Mouse (Mus musculus): ENCODE results near the gene Rflnb. TPM values are rescaled to one million over a fixed set of nuclear protein-coding genes. Genes with fewer than 3 reads are reported as not detected.

Rflnb gene
- polyA plus RNA-seq (2015; fragmentation: Nextera tagmentation; extraction: Ambion mirVana): 51.8 and 52.0 TPM in 2 replicates

DNA sequence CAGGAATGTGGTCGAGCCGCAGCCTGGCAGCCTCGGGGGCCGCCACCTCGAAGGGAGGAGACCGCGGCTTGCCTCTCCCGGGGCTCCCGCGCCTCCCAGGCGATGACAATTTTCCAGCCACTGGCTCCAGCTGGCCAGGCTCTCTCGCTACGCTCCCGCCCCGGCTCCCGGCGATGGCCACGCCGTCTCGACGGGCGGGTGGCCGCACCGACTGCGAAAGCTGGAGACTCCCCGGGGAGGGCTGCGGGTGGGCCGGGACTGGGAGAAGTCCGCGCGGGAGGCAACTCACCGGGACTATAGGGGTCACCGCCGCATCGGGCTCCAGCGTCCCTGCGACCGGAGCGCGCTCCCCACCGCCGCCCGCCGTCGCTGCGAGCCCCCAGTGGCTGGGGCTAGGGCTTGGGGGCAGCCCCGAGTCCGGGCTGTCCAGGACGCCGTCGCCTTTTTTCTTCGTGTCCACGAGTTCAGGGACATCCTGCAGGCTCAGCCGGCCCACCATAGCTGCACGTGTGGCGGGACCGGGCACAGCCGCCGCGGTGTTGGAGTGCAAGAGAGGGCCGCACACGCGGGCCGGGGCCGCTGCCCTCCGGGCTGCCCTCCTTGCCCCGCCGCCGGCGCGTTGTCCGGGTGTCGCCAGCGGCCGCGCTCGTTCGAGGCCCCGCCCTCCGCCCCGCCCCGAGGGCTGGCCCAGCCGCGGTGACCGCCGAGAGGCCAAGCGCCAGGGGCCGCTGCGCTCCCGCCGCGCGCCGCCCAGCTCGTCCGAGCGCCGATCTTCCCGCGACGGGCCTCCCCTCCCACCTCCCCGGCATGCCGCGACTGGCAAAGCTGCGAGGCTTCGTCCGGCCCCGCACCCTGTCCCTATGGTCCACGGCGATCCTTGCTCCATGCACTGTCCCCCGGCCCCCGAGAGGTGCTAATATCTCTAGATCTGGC, at the start of gene Rflnb:
Rflnb (minus strand) TSS at position 644 of the 933 bp plus-strand sequence.
- Histone ChIP-seq H3K27ac (peak within 1 kb of the TSS; percentile 70), H3K4me2 (replicated peaks) (peak within 1 kb of the TSS; percentile 80), H3K4me3 (replicated peaks) (peak within 1 kb of the TSS; percentile 59), H3K4me1 (replicated peaks) (peaks cover 21% of the 10 kb centered on the region), H3K9ac (peak within 1 kb of the TSS; percentile 82), H3K27me3 (replicated peaks) (no peaks in the 10 kb centered on the region), H3K9me3 (no peaks in the 10 kb centered on the region), H3K36me3 (peaks cover 6% of the 10 kb centered on the region; the same call in 1 of the 2 replicates)
- WGBS: under 1% methylated on average over 99 of the region's 112 CpGs
- peak; percentile 95 for ATAC-seq

- Histone ChIP-seq H3K4me3 (replicated peaks) (no peak overlapping the region), H3K9ac (no peak overlapping the region), H3K9me3 (no peaks in the 10 kb centered on the region), H3K4me1 (replicated peaks) (0 out of 2 replicates have a peak, but pooled peaks cover 5% of the 10 kb centered on the region), H3K27me3 (replicated peaks) (no peaks in the 10 kb centered on the region), H3K4me2 (replicated peaks) (no peak overlapping the region), H3K36me3 (no peaks in the 10 kb centered on the region), H3K27ac (no peak overlapping the region)
- no peak for ATAC-seq
- 91% methylated on average over 6 of the region's 6 CpGs for WGBS
These were observed 49.8 kb upstream of the Rflnb start for GRCm38 (mm10) chr11:76077341-76077740.

DNA sequence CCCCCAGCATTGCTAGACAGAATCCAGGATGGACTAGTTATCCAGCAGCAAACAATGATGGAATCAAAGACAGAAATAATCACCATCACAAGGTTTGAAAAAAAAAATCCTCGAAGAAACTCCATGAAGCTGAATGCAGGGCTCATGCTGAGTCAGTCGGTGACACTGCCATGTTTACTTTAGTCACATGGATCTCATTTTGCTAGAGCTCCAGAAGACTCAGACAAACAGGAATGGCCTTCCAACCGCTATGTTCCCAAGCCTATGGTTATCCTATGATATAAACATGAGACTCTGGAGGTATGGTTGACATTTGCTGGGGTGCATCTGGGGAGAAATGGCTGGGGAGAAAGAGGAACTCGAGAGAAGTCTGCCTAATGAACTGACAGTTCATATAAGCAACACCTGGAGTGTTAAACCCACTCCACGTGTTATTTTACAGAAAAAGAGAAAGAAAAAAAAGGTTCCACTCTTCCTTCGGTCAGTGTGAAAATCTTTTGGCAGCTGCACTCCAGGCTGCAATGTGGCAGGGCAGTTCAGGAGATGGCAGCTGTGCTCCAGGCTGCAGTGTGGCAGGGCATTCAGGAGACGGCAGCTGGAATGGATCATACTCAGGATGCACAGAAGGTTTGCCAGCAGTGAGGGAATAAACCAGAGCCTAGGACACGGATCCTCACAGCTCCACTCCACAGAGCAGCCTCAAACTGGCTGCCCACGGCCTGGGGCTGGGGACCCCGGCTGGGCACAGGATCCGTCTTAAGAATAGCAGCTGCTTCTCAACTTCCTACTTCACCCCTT, 46.9 kb upstream of the Rflnb start:
- H3K27ac ChIP-seq: 0 out of 2 replicates have a peak overlapping the region, but pooled peaks have one; percentile 11
- WGBS: 41% methylated on average over 11 of the region's 11 CpGs
- ATAC-seq: no peak

GRCm38 (mm10) chr11:76069816-76070215, 42.2 kb upstream of the Rflnb start:
- Histone ChIP-seq H3K27me3 (replicated peaks) (no peaks in the 10 kb centered on the region), H3K4me3 (replicated peaks) (no peak overlapping the region), H3K27ac (no peak overlapping the region), H3K9me3 (no peaks in the 10 kb centered on the region), H3K4me2 (replicated peaks) (no peak overlapping the region), H3K36me3 (no peaks in the 10 kb centered on the region), H3K4me1 (replicated peaks) (0 out of 2 replicates have a peak, but pooled peaks cover 4% of the 10 kb centered on the region), H3K9ac (no peak overlapping the region)
- no peak for ATAC-seq
- 78% methylated on average over 6 of the region's 6 CpGs for WGBS

More for the DNA sequence above, 46.9 kb upstream of the Rflnb start:
- H3K4me2 ChIP-seq (replicated peaks): no peak overlapping the region
- H3K27me3 ChIP-seq (replicated peaks): no peaks in the 10 kb centered on the region
- no peaks in the 10 kb centered on the region for H3K9me3 ChIP-seq
- H3K4me1 ChIP-seq (replicated peaks): 0 out of 2 replicates have a peak, but pooled peaks cover 5% of the 10 kb centered on the region
- H3K36me3 ChIP-seq: no peaks in the 10 kb centered on the region
- no peak overlapping the region for H3K4me3 ChIP-seq (replicated peaks)
- H3K9ac ChIP-seq: no peak overlapping the region

- WGBS: 86% methylated on average over 15 of the region's 15 CpGs
- Histone ChIP-seq H3K27ac (no peak overlapping the region), H3K4me1 (replicated peaks) (0 out of 2 replicates have a peak, but pooled peaks cover 3% of the 10 kb centered on the region), H3K4me2 (replicated peaks) (no peak overlapping the region), H3K27me3 (replicated peaks) (no peaks in the 10 kb centered on the region), H3K9ac (no peak overlapping the region), H3K36me3 (peaks cover 1% of the 10 kb centered on the region; the same call in 1 of the 2 replicates), H3K4me3 (replicated peaks) (no peak overlapping the region), H3K9me3 (no peaks in the 10 kb centered on the region)
- ATAC-seq: no peak
These were observed 39.1 kb upstream of the Rflnb start for GRCm38 (mm10) chr11:76066563-76067156.

GRCm38 (mm10) chr11:76065521-76066095, 38.0 kb upstream of the Rflnb start:
- 68% methylated on average over 9 of the region's 9 CpGs for WGBS

DNA sequence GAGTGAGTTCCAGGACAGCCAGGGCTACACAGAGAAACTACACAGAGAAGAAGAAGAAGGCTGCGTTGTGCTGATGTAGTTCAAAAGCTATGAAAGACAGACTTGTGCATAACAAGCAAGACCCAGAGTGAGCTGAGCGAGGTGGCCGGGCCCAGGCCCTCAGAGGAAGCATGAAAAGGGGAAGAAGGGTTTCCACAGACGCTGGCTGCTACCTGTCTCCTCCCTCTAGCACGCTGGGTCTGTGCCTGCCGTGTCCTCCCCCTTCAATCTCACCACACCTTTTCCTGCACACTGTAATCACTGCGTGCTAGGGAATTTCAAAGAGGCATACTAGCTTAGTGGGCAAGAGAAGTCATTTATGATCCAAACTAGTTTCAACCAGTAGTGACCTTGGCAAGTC, 36.8 kb upstream of the Rflnb start:
- no peak overlapping the region for H3K27ac ChIP-seq
- H3K9me3 ChIP-seq: no peaks in the 10 kb centered on the region
- H3K4me1 ChIP-seq (replicated peaks): peaks cover 9% of the 10 kb centered on the region; the same call in 1 of the 2 replicates
- no peak overlapping the region for H3K9ac ChIP-seq
- WGBS: 83% methylated on average over 7 of the region's 7 CpGs
- H3K4me2 ChIP-seq (replicated peaks): no peak overlapping the region
- no peaks in the 10 kb centered on the region for H3K27me3 ChIP-seq (replicated peaks)
- peaks cover 3% of the 10 kb centered on the region; the same call in 1 of the 2 replicates for H3K36me3 ChIP-seq
- ATAC-seq: no peak
- no peak overlapping the region for H3K4me3 ChIP-seq (replicated peaks)

More at GRCm38 (mm10) chr11:76065521-76066095, 38.0 kb upstream of the Rflnb start:
- Histone ChIP-seq H3K27ac (no peak overlapping the region), H3K9me3 (no peaks in the 10 kb centered on the region), H3K9ac (no peak overlapping the region), H3K4me3 (replicated peaks) (no peak overlapping the region), H3K4me1 (replicated peaks) (0 out of 2 replicates have a peak, but pooled peaks cover 3% of the 10 kb centered on the region), H3K27me3 (replicated peaks) (no peaks in the 10 kb centered on the region), H3K4me2 (replicated peaks) (no peak overlapping the region), H3K36me3 (peaks cover 3% of the 10 kb centered on the region; the same call in 1 of the 2 replicates)
- ATAC-seq: no peak

GRCm38 (mm10) chr11:76060906-76061305, 33.3 kb upstream of the Rflnb start:
- Histone ChIP-seq H3K36me3 (peaks cover 3% of the 10 kb centered on the region; the same call in 1 of the 2 replicates), H3K4me3 (replicated peaks) (no peak overlapping the region), H3K4me2 (replicated peaks) (no peak overlapping the region), H3K27ac (no peak overlapping the region), H3K9me3 (no peaks in the 10 kb centered on the region), H3K9ac (no peak overlapping the region), H3K4me1 (replicated peaks) (peaks cover 9% of the 10 kb centered on the region; the same call in 1 of the 2 replicates), H3K27me3 (replicated peaks) (no peaks in the 10 kb centered on the region)
- 90% methylated on average over 2 of the region's 2 CpGs for WGBS
- ATAC-seq: no peak

GRCm38 (mm10) chr11:76059971-76060370, 32.4 kb upstream of the Rflnb start:
- H3K27ac ChIP-seq: 0 out of 2 replicates have a peak overlapping the region, but pooled peaks have one; percentile 30
- H3K4me3 ChIP-seq (replicated peaks): no peak overlapping the region
- H3K36me3 ChIP-seq: peaks cover 3% of the 10 kb centered on the region; the same call in 1 of the 2 replicates
- no peak overlapping the region for H3K4me2 ChIP-seq (replicated peaks)
- no peak for ATAC-seq
- no peaks in the 10 kb centered on the region for H3K9me3 ChIP-seq
- H3K27me3 ChIP-seq (replicated peaks): no peaks in the 10 kb centered on the region
- H3K4me1 ChIP-seq (replicated peaks): peaks cover 9% of the 10 kb centered on the region; the same call in 1 of the 2 replicates
- WGBS: 42% methylated on average over 7 of the region's 7 CpGs
- H3K9ac ChIP-seq: no peak overlapping the region

GRCm38 (mm10) chr11:76056487-76056886, 28.9 kb upstream of the Rflnb start:
- Histone ChIP-seq H3K9me3 (no peaks in the 10 kb centered on the region), H3K9ac (no peak overlapping the region), H3K36me3 (no peaks in the 10 kb centered on the region), H3K27ac (no peak overlapping the region), H3K4me3 (replicated peaks) (no peak overlapping the region), H3K4me2 (replicated peaks) (no peak overlapping the region), H3K27me3 (replicated peaks) (no peaks in the 10 kb centered on the region), H3K4me1 (replicated peaks) (peaks cover 7% of the 10 kb centered on the region; the same call in 1 of the 2 replicates)
- WGBS: 41% methylated on average over 3 of the region's 3 CpGs
- no peak for ATAC-seq

- H3K27ac ChIP-seq: no peak overlapping the region
- no peaks in the 10 kb centered on the region for H3K36me3 ChIP-seq
- no peak for ATAC-seq
- no peak overlapping the region for H3K9ac ChIP-seq
- no peak overlapping the region for H3K4me2 ChIP-seq (replicated peaks)
- H3K9me3 ChIP-seq: no peaks in the 10 kb centered on the region
- no peaks in the 10 kb centered on the region for H3K27me3 ChIP-seq (replicated peaks)
- WGBS: 83% methylated on average over 5 of the region's 5 CpGs
- no peak overlapping the region for H3K4me3 ChIP-seq (replicated peaks)
- no peaks in the 10 kb centered on the region for H3K4me1 ChIP-seq (replicated peaks)
These were observed 24.9 kb upstream of the Rflnb start for GRCm38 (mm10) chr11:76052496-76052895.
